Mouse (Mus musculus) bone marrow, adult 2 months (tissue): ENCODE results near the gene Tdp1.

ENCODE experiments used
- CTCF ChIP-seq: fragments of 200-500 bp; IDR thresholded peaks from 2 replicates; pipeline ENCODE4 v1.5.1; 2011; ENCODE audit warnings: low read length, control low read depth; ENCODE audit not compliant: control insufficient read depth, insufficient read depth
- POLR2A ChIP-seq: fragments of 200-500 bp; IDR thresholded peaks from 2 replicates; pipeline ENCODE4 v1.6.1; 2011; ENCODE audit warnings: low read depth, mild to moderate bottlenecking, control low read depth, low read length, borderline replicate concordance; ENCODE audit not compliant: control insufficient read depth

DNA sequence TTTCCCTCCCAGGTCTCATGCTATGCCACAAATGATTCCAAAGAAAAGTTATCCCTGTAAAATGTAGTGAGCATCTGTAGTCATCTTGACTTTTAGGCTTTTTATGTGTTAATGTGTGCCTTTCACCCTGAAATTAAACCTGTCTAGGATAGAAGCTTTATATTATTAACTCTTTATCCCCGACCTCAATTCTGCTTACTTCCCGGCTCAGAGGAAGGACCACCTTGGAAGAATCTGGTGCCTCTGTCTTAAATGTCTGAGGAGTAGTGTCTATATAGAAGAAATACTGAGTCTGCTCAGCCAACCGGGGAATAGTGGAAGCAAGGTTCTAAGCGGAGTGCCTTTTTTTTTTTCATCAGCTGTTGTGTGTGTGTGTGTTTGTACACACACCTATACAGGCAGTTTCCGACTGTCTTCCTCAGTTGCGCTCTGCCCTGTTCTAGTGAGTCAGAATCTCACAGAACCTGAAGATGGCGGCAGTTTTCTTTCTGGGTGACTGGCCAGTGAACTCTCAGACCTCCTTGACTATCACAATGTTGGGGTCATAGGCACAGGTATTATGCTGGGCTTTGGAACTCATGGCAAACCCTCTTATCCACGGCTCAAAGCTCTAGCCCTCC is 1.1 kb downstream of the Tdp1 start:
- TF ChIP-seq POLR2A (no peak), CTCF (no peak)
